Mouse (Mus musculus) heart, embryonic 15.5 days (tissue): Measurements from ENCODE around the gene Utp6. TPM values are rescaled to one million over a fixed set of nuclear protein-coding genes. Genes with fewer than 3 reads are reported as not detected.
A peak's percentile ranks its signal among the peaks of the same experiment; 100 is the strongest.

Experiments used
- ATAC-seq: fragments of 200-750 bp; cut with Nextera tagmentation; replicated peaks from 2 replicates; pipeline ENCODE4 v1.8.0; 2017; ENCODE audit warnings: low read depth, moderate TSS enrichment; ENCODE audit not compliant: insufficient number of reproducible peaks, insufficient read depth, low FRiP score
- H3K27ac ChIP-seq: fragments of 300-500 bp; sonication (generic); 2 replicates; pipeline ENCODE4 v1.5.1; 2015; ENCODE audit warnings: mild to moderate bottlenecking, inconsistent platforms
- H3K27me3 ChIP-seq: fragments of 300-500 bp; sonication (generic); 2 replicates; pipeline ENCODE4 v1.6.1; 2015; ENCODE audit warnings: inconsistent platforms
- H3K36me3 ChIP-seq: fragments of 300-500 bp; sonication (generic); 2 replicates; pipeline ENCODE4 v1.6.1; 2015; ENCODE audit warnings: mild to moderate bottlenecking, inconsistent platforms
- H3K4me1 ChIP-seq: fragments of 300-500 bp; sonication (generic); replicated peaks from 2 replicates; pipeline ENCODE4 v1.6.1; 2015; ENCODE audit warnings: inconsistent platforms
- H3K4me2 ChIP-seq: fragments of 300-500 bp; sonication (generic); 2 replicates; pipeline ENCODE4 v1.6.1; 2015; ENCODE audit warnings: inconsistent platforms, mild to moderate bottlenecking, moderate library complexity
- H3K4me3 ChIP-seq: fragments of 300-500 bp; sonication (generic); 2 replicates; pipeline ENCODE4 v1.5.1; 2015; ENCODE audit warnings: mild to moderate bottlenecking, inconsistent platforms
- H3K9ac ChIP-seq: fragments of 300-500 bp; sonication (generic); 2 replicates; pipeline ENCODE4 v1.6.1; 2015; ENCODE audit warnings: mild to moderate bottlenecking, inconsistent platforms
- H3K9me3 ChIP-seq: fragments of 300-500 bp; sonication (generic); replicated peaks from 2 replicates; pipeline ENCODE4 v1.6.1; 2016; ENCODE audit warnings: inconsistent platforms
- whole genome bisulfite sequencing: fragments of 180-500 bp; shearing (Covaris S2); methylation state at CpG from one replicate; pipeline ENCODE4 v1.1.7; 2015; ENCODE audit warnings: mixed read lengths; 5-methylcytosine and 5-hydroxymethylcytosine counted together
- polyA plus RNA-seq: library from polyadenylated mRNA; unstranded; fragments of >200 nt; fragmentation: Nextera tagmentation; extraction: Ambion mirVana; gene quantifications from 2 replicates; pipeline ENCODE4 v1.2.1, GENCODE M21; 2015

Gene Utp6
- polyA plus RNA-seq, 1 experiment from 2014 or later = 28.0 TPM

- H3K4me1 ChIP-seq = peaks cover 10% of the 10 kb centered on the region; the same call in 1 of the 2 replicates
- no peaks in the 10 kb centered on the region for H3K9me3 ChIP-seq
- H3K9ac ChIP-seq = no peak overlapping the region
- H3K27me3 ChIP-seq = no peaks in the 10 kb centered on the region
- H3K4me3 ChIP-seq = no peak overlapping the region
- peak overlapping the region; percentile 53 for H3K27ac ChIP-seq
- H3K4me2 ChIP-seq = no peak overlapping the region
- no peaks in the 10 kb centered on the region for H3K36me3 ChIP-seq
- 43% methylated on average over 9 of the region's 9 CpGs for WGBS
- ATAC-seq = 0 out of 2 replicates have a peak, but pooled peaks have one; percentile 66
Observed at GRCm38 (mm10) chr11:79906920-79907319, 55.3 kb downstream of the Utp6 start.

- H3K27me3 ChIP-seq = no peaks in the 10 kb centered on the region
- H3K36me3 ChIP-seq = no peaks in the 10 kb centered on the region
- 0 out of 2 replicates have a peak, but pooled peaks cover 2% of the 10 kb centered on the region for H3K4me1 ChIP-seq
- H3K9me3 ChIP-seq = no peaks in the 10 kb centered on the region
- ATAC-seq = no peak
- 75% methylated on average over 6 of the region's 6 CpGs for WGBS
- no peak overlapping the region for H3K4me2 ChIP-seq
- H3K27ac ChIP-seq = no peak overlapping the region
- no peak overlapping the region for H3K9ac ChIP-seq
- H3K4me3 ChIP-seq = no peak overlapping the region
Observed at GRCm38 (mm10) chr11:79902881-79903481, 59.2 kb downstream of the Utp6 start.

- no peak for ATAC-seq
- H3K4me2 ChIP-seq = no peak overlapping the region
- 78% methylated on average over 6 of the region's 6 CpGs for WGBS
- H3K4me1 ChIP-seq = no peaks in the 10 kb centered on the region
- no peak overlapping the region for H3K9ac ChIP-seq
- no peak overlapping the region for H3K4me3 ChIP-seq
- H3K36me3 ChIP-seq = no peaks in the 10 kb centered on the region
- H3K9me3 ChIP-seq = no peaks in the 10 kb centered on the region
- H3K27ac ChIP-seq = no peak overlapping the region
- no peaks in the 10 kb centered on the region for H3K27me3 ChIP-seq
Observed at GRCm38 (mm10) chr11:79901146-79901545, 61.0 kb downstream of the Utp6 start.

GRCm38 (mm10) chr11:79892259-79892658, 69.9 kb downstream of the Utp6 start:
- ATAC-seq = no peak
- no peaks in the 10 kb centered on the region for H3K4me1 ChIP-seq
- no peak overlapping the region for H3K4me2 ChIP-seq
- no peaks in the 10 kb centered on the region for H3K36me3 ChIP-seq
- no peaks in the 10 kb centered on the region for H3K9me3 ChIP-seq
- H3K27me3 ChIP-seq = no peaks in the 10 kb centered on the region
- WGBS = 87% methylated on average over 6 of the region's 6 CpGs
- H3K27ac ChIP-seq = no peak overlapping the region
- H3K4me3 ChIP-seq = no peak overlapping the region
- H3K9ac ChIP-seq = no peak overlapping the region

GRCm38 (mm10) chr11:79890822-79891221, 71.4 kb downstream of the Utp6 start:
- no peak for ATAC-seq
- 82% methylated on average over 2 of the region's 2 CpGs for WGBS
- Histone ChIP-seq H3K4me3 (no peak overlapping the region), H3K27me3 (no peaks in the 10 kb centered on the region), H3K9me3 (no peaks in the 10 kb centered on the region), H3K27ac (no peak overlapping the region), H3K9ac (no peak overlapping the region), H3K4me1 (no peaks in the 10 kb centered on the region), H3K36me3 (no peaks in the 10 kb centered on the region), H3K4me2 (no peak overlapping the region)

GRCm38 (mm10) chr11:79886961-79887360, 75.2 kb downstream of the Utp6 start:
- H3K27me3 ChIP-seq = no peaks in the 10 kb centered on the region
- no peak overlapping the region for H3K27ac ChIP-seq
- no peak for ATAC-seq
- H3K4me3 ChIP-seq = no peak overlapping the region
- no peaks in the 10 kb centered on the region for H3K36me3 ChIP-seq
- no peaks in the 10 kb centered on the region for H3K9me3 ChIP-seq
- H3K4me1 ChIP-seq = no peaks in the 10 kb centered on the region
- H3K4me2 ChIP-seq = no peak overlapping the region
- WGBS = 75% methylated on average over 1 of the region's 1 CpGs
- H3K9ac ChIP-seq = no peak overlapping the region

- Histone ChIP-seq H3K4me1 (no peaks in the 10 kb centered on the region), H3K4me2 (no peak overlapping the region), H3K9ac (no peak overlapping the region), H3K27me3 (no peaks in the 10 kb centered on the region), H3K4me3 (no peak overlapping the region), H3K27ac (no peak overlapping the region), H3K36me3 (no peaks in the 10 kb centered on the region), H3K9me3 (no peaks in the 10 kb centered on the region)
- no peak for ATAC-seq
- WGBS = 67% methylated on average over 1 of the region's 1 CpGs
Observed at GRCm38 (mm10) chr11:79886395-79886794, 75.8 kb downstream of the Utp6 start.

GRCm38 (mm10) chr11:79885713-79886393, 76.3 kb downstream of the Utp6 start:
- Histone ChIP-seq H3K36me3 (no peaks in the 10 kb centered on the region), H3K4me3 (no peak overlapping the region), H3K27me3 (no peaks in the 10 kb centered on the region), H3K9ac (no peak overlapping the region), H3K4me1 (no peaks in the 10 kb centered on the region), H3K27ac (no peak overlapping the region), H3K4me2 (no peak overlapping the region), H3K9me3 (no peaks in the 10 kb centered on the region)
- ATAC-seq = no peak
- 72% methylated on average over 13 of the region's 13 CpGs for WGBS

- ATAC-seq = no peak
- H3K27ac ChIP-seq = no peak overlapping the region
- H3K9ac ChIP-seq = no peak overlapping the region
- no peaks in the 10 kb centered on the region for H3K27me3 ChIP-seq
- no peaks in the 10 kb centered on the region for H3K36me3 ChIP-seq
- H3K9me3 ChIP-seq = no peaks in the 10 kb centered on the region
- WGBS = 83% methylated on average over 6 of the region's 6 CpGs
- no peak overlapping the region for H3K4me2 ChIP-seq
- no peaks in the 10 kb centered on the region for H3K4me1 ChIP-seq
- H3K4me3 ChIP-seq = no peak overlapping the region
Observed at GRCm38 (mm10) chr11:79884784-79885183, 77.4 kb downstream of the Utp6 start.

Other genes with a start within 250 kb of the Utp6 start
- gene Suz12, start 30.7 kb upstream of the Utp6 start, polyA plus RNA-seq = 14.2 and 15.1 TPM in 2 replicates
- gene Crlf3, start 118.6 kb upstream of the Utp6 start, polyA plus RNA-seq = 29.2 and 37.4 TPM in 2 replicates
- 4.4 and 4.7 TPM in 2 replicates for gene Atad5, start 127.0 kb upstream of the Utp6 start, polyA plus RNA-seq
- 27.6 and 29.2 TPM in 2 replicates for gene Tefm, start 179.8 kb upstream of the Utp6 start, polyA plus RNA-seq
- gene Adap2, start 191.7 kb upstream of the Utp6 start, polyA plus RNA-seq = 1.5 and 1.9 TPM in 2 replicates
- 11.5 and 13.0 TPM in 2 replicates for gene Rnf135, start 221.5 kb upstream of the Utp6 start, polyA plus RNA-seq
- gene Rhot1, start 246.6 kb upstream of the Utp6 start, polyA plus RNA-seq = 56.5 and 60.3 TPM in 2 replicates